Mouse (Mus musculus) gastrocnemius, postnatal 4 days (tissue): ENCODE results near the gene Fgfr2. TPM values are rescaled to one million over a fixed set of nuclear protein-coding genes. Genes with fewer than 3 reads are reported as not detected.
"Not testable (repeated sequence)": the region's sequence is repeated elsewhere in the genome, so short reads cannot be mapped to it uniquely, and the experiment has no call there.

ENCODE experiments used
- DNase-seq, 2 experiments: peaks; one replicate each; pipeline ENCODE4 v3.0.0; 2021 to 2022; ENCODE audit warnings: low spot score in 2 of 2, mixed read lengths in 2 of 2
- total RNA-seq, 2 experiments: library from RNA; stranded (reverse); gene quantifications; 2 replicates each; pipeline ENCODE4 v1.2.3; 2021

The Fgfr2 gene
- total RNA-seq, 2 experiments from 2014 or later: 6.5 to 8.0 TPM

- DNase-seq: no peak
Observed at GRCm38 (mm10) chr7:130688601-130689000, 2434.5 kb downstream of the Fgfr2 start.

DNA sequence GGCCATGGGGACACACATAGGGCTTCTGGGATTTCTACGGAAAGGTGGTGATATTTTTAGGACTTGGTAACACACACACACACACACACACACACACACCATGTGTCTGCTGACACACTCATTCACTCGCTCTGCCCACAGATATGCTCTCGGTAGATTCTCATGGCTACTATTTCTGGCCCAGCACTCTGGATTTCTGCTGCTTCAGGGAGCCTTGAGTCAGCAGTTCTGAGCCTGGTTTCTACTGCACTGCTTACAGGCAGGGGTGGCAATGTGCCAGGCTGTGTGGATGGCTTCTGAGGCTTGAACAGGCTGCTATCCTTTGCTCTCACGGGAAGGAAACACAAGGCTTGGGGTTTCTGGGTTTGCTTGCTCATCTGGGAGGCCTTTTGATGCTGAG lies 2441.4 kb downstream of the Fgfr2 start:
- DNase-seq: no peak

- peak in 1 of 2 experiments; percentile 33 for DNase-seq
Observed at GRCm38 (mm10) chr7:130678414-130678813, 2444.7 kb downstream of the Fgfr2 start.

GRCm38 (mm10) chr7:130677541-130678274 lies 2445.4 kb downstream of the Fgfr2 start:
- DNase-seq: peak in 1 of 2 experiments; percentile 37

GRCm38 (mm10) chr7:130676885-130677540 lies 2446.1 kb downstream of the Fgfr2 start:
- no peak for DNase-seq

DNA sequence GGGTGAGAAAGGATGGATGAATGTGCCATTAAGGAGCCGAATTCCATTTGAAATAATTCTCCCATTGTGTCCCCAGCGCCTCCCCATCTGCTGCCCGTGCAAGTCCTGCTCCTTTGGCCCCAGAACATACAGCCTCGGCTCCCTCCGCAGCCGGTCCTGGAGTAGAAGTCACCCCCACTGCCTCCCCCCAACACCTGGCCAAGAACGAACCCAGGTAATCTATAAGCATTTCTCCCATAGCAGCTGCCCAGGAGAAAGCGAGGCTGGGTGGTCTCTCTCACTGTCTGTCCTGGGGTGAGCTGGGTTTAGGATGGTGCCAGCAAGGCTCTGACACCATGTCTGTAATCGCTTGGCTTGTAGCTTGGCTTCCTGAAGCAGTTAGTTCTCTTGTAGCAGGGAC lies 2448.6 kb downstream of the Fgfr2 start:
- DNase-seq: no peak

GRCm38 (mm10) chr7:130673169-130674033 lies 2449.7 kb downstream of the Fgfr2 start:
- DNase-seq: peak in 1 of 2 experiments; percentile 34

- peak in 1 of 2 experiments; percentile 53 for DNase-seq
Observed at GRCm38 (mm10) chr7:130671301-130671700, 2451.8 kb downstream of the Fgfr2 start.

DNA sequence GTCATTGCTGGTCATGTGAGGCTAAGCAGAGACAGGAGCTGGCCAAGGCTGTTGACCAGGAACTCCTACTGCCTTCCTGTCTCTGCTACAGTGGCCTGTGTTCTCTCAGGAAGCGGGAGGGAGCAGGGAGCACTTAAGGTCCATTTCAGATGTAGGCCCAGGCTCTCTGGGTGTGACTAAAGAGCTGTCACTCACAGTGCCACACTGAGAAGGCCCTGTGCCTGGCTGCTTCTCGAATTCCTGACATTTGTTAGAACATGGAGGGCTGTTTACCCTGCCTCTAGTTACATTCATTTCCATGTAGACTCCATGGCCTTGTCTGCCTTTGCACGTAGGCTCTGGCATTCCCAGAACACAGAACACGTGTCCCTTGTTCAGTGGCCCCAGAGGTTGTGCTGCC lies 2452.8 kb downstream of the Fgfr2 start:
- no peak for DNase-seq

DNA sequence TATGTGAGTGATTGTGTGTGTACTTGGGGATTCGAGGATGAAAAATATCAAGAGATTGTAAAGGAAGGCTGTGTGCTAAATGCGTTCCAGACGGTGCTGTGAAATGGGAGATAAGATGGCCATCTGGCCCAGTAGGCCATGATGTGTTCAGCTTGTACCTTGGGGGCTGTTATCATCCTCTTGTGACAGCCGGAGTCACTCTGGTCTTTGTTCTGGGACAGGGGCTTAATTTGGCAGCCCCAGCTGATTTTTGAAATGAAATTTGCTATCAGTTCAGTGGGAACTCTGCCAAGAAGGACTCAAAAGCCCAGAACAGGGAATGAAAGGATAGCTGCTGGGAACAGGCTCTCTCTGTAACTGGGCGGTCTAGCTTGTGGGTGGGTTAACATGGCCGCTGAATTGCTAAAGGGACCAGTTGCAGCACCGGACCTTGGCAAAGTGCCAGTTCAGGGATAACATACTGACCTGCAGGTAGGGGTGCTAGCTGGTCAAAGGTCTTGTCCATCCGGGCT lies 2453.7 kb downstream of the Fgfr2 start:
- DNase-seq: peak in 1 of 2 experiments; percentile 35

GRCm38 (mm10) chr7:130668729-130669281 lies 2454.3 kb downstream of the Fgfr2 start:
- DNase-seq: no peak

- DNase-seq: not testable (repeated sequence)
Observed at GRCm38 (mm10) chr7:130668013-130668412, 2455.1 kb downstream of the Fgfr2 start.

DNA sequence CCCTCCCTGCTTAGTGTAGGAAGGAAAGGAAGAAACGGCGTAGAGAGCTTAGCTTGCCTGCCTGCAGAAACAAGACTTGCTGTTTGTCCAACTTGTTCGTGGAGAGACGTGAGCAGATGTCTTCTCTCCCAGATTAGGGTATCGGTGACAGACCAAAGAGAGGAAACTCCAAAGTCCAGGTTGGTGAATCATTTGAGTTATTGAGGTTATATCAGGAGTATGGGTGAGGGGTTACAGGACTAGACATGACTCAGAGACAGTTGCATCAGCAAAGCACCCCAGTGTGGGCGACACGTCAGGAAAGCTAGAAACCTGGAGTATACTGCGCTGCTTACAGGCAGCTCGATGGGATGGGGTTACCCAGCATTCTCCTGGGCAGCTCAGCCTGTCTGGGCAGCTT lies 2457.8 kb downstream of the Fgfr2 start:
- DNase-seq: no peak

GRCm38 (mm10) chr7:130664629-130665028 lies 2458.5 kb downstream of the Fgfr2 start:
- no peak for DNase-seq

DNA sequence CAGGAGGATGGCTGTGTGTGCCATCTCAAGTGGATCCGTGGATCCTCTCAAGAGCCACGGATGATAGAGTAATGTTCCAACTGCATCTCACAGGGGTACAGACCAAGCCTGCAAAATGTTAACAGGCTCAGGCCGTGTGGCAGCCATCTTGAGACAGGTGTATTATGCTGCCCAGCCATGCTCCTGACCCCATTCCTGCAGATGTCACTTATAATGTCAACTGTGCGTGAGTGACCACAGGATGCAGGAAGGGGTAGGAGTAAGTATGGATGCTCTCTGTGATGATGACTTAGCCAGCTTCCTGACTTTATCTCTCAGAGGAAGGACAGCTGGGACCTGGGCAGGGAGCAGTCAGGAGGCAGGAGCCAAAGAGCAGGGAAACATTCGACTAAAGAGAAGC lies 2459.1 kb downstream of the Fgfr2 start:
- DNase-seq: no peak

DNA sequence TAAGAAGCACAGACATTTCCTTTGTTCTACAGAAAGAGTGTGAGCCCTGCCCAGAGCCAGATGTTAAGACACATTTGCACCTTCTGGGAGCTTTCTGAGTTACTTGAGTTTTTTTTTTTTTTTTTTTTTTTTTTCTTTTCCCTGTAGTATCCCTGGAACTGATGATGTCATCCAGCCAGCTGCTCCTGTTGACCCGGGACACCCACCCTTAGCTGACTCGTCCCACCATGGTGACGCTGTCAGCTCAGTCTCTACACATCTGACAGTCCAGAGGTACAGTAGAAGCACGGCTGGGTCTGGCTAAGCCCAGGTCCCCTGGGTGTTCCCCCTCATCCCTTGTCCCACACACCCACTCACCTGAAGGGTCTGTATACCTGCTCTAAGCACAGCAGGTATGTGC lies 2460.3 kb downstream of the Fgfr2 start:
- no peak for DNase-seq

GRCm38 (mm10) chr7:130662250-130662649 lies 2460.9 kb downstream of the Fgfr2 start:
- DNase-seq: no peak

GRCm38 (mm10) chr7:130659129-130659528 lies 2464.0 kb downstream of the Fgfr2 start:
- no peak for DNase-seq

GRCm38 (mm10) chr7:130657751-130658150 lies 2465.4 kb downstream of the Fgfr2 start:
- peak in 1 of 2 experiments; percentile 52 for DNase-seq

DNA sequence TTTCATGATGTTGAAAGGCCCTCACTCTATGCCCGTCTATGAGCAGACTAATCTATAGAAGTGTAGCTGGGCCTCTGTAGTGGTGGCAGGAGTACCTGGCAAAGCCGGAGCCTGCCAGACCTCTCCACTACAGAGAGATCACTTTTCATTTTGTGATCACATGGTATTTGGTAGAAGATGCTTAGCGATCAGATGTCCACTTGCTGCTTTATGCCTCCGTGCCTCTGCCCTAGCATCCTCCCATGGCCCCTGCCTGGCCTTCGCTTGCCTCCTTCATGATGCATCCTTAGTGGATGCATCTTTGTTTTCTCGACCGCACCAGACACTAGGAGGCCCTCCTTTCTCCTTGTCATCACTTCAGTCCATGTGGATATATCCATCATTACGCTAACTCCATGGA lies 2466.2 kb downstream of the Fgfr2 start:
- no peak for DNase-seq

DNA sequence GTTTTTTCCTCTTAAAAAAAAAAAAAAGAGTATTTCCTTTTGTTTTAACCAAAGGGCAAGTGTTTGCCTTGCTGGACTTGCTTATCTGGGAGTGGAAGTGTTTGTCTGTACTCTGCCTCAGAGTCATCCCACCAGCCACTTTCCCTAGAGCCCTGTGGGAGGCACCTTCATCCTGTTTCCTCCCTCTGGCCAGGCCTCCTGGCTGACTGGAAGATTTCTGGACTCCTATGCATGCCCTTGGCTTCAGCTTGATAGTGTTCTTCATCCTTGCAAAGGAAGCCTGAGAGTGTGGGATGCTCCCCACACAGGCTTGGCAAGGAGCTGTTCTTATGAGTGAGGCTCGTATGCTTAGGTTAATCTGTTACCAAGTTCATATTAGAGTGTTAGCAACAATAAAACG lies 2468.6 kb downstream of the Fgfr2 start:
- DNase-seq: no peak
